Mouse (Mus musculus) lung, postnatal 25 days (tissue): Measurements from ENCODE around the gene Vps18.

Experiments
- DNase-seq: peaks from one replicate; pipeline ENCODE4 v3.0.0; 2022; ENCODE audit warnings: low spot score

Vps18 gene

GRCm38 (mm10) chr2:119344537-119345138 is 56.1 kb downstream of the Vps18 start:
- DNase-seq, result no peak
